Mouse (Mus musculus) hindbrain, embryonic 13.5 days (tissue): Measurements from ENCODE around the gene Slc41a3. TPM values are rescaled to one million over a fixed set of nuclear protein-coding genes. Genes with fewer than 3 reads are reported as not detected.

Experiments used
- ATAC-seq: fragments of 200-750 bp; cut with Nextera tagmentation; 2 replicates; pipeline ENCODE4 v1.8.0; 2017; ENCODE audit warnings: moderate TSS enrichment; ENCODE audit not compliant: low FRiP score
- H3K27ac ChIP-seq: fragments of 300-500 bp; sonication (generic); 2 replicates; pipeline ENCODE4 v1.5.1; 2015; ENCODE audit warnings: inconsistent platforms, mild to moderate bottlenecking, moderate library complexity
- H3K27me3 ChIP-seq: fragments of 300-500 bp; sonication (generic); 2 replicates; pipeline ENCODE4 v1.6.1; 2015; ENCODE audit warnings: mild to moderate bottlenecking, inconsistent platforms
- H3K36me3 ChIP-seq: fragments of 300-500 bp; sonication (generic); 2 replicates; pipeline ENCODE4 v1.6.1; 2015; ENCODE audit warnings: mild to moderate bottlenecking, inconsistent platforms
- H3K4me1 ChIP-seq: fragments of 300-500 bp; sonication (generic); replicated peaks from 2 replicates; pipeline ENCODE4 v1.6.1; 2015; ENCODE audit warnings: inconsistent platforms
- H3K4me2 ChIP-seq: fragments of 300-500 bp; sonication (generic); 2 replicates; pipeline ENCODE4 v1.6.1; 2015; ENCODE audit warnings: inconsistent platforms, mild to moderate bottlenecking, moderate library complexity
- H3K4me3 ChIP-seq: fragments of 300-500 bp; sonication (generic); 2 replicates; pipeline ENCODE4 v1.5.1; 2015; ENCODE audit warnings: mild to moderate bottlenecking, inconsistent platforms
- H3K9ac ChIP-seq: fragments of 300-500 bp; sonication (generic); 2 replicates; pipeline ENCODE4 v1.6.1; 2015; ENCODE audit warnings: mild to moderate bottlenecking, inconsistent platforms
- H3K9me3 ChIP-seq: fragments of 300-500 bp; sonication (generic); 2 replicates; pipeline ENCODE4 v1.6.1; 2016; ENCODE audit warnings: inconsistent platforms
- whole genome bisulfite sequencing: fragments of 180-500 bp; shearing (Covaris S2); methylation state at CpG from one replicate; pipeline ENCODE4 v1.1.7; 2015; 5-methylcytosine and 5-hydroxymethylcytosine counted together
- polyA plus RNA-seq: library from polyadenylated mRNA; unstranded; fragments of >200 nt; fragmentation: Nextera tagmentation; extraction: Ambion mirVana; gene quantifications from 2 replicates; pipeline ENCODE4 v1.2.1, GENCODE M21; 2015

The Slc41a3 gene
- polyA plus RNA-seq, 1 experiment from 2014 or later, result 5.1 TPM

DNA sequence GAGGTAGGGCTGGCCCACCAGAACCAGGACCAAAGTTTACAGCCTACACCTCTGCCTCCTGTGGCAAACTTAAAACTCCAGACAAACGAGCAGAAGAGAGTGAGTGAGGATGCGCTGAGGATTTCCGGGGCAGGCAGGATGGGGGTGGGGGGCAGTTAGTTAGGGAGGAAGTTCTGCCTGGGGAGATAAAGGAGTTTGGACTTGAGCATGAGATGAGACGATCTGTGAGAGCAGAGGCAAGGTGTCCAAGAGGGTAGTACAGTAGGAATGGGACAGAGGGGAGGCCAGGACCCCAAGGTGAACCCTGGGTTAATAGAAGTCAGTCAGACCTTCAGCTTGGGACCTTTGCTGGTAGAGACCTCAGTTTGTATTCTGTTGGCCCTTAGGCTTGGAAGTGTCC, 13.7 kb downstream of the Slc41a3 start:
- 79% methylated on average over 4 of the region's 4 CpGs for WGBS
- H3K4me3 ChIP-seq, result no peak overlapping the region
- no peak for ATAC-seq
- H3K9ac ChIP-seq, result no peak overlapping the region
- H3K27me3 ChIP-seq, result no peaks in the 10 kb centered on the region
- H3K4me1 ChIP-seq, result peaks cover 26% of the 10 kb centered on the region
- H3K27ac ChIP-seq, result no peak overlapping the region
- no peaks in the 10 kb centered on the region for H3K9me3 ChIP-seq
- H3K4me2 ChIP-seq, result no peak overlapping the region
- no peaks in the 10 kb centered on the region for H3K36me3 ChIP-seq

DNA sequence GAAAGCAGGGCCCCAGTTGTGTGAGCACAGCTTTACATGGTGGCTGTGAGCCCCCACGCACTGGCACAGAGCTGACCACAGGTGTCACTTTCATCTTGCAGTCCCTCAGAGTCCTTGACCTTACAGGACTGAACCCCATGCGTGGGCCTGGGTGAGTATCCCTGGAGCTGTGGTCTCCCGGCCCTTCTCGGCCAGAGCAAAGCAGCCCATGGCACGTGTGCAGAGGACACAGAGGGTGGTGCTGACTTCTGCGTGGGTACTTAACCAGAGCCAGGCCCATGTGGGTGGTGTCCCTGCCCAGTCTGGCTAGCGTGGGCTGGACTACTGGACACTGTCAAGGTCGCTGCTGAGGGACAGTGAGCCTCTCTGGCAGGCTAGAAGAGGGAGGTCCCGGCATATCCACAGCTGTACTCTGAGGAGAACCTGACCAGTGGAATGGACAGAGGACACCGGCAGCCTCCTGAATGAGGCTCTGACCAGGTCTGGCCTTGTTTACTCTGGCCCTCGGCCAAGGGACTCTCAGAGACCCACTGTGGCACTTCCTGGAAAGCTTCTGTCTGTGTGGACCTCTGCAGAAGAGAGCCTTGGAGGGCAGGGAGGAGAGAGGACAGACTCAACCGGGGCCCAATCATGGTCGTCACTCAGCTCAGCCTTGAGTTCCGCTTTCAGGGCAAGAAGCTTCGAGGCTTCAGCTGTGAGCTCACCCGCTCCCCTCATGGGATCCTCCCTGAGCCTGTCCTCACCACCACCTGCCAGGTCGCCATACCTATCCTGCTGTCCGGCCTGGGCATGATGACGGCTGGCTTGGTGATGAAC, 14.5 kb downstream of the Slc41a3 start:
- H3K9me3 ChIP-seq, result no peaks in the 10 kb centered on the region
- no peak overlapping the region for H3K4me2 ChIP-seq
- WGBS, result 85% methylated on average over 19 of the region's 19 CpGs
- no peak overlapping the region; the same call in 1 of the 2 replicates for H3K9ac ChIP-seq
- no peak for ATAC-seq
- no peaks in the 10 kb centered on the region for H3K36me3 ChIP-seq
- no peak overlapping the region for H3K27ac ChIP-seq
- peaks cover 26% of the 10 kb centered on the region for H3K4me1 ChIP-seq
- H3K27me3 ChIP-seq, result no peaks in the 10 kb centered on the region
- H3K4me3 ChIP-seq, result no peak overlapping the region

DNA sequence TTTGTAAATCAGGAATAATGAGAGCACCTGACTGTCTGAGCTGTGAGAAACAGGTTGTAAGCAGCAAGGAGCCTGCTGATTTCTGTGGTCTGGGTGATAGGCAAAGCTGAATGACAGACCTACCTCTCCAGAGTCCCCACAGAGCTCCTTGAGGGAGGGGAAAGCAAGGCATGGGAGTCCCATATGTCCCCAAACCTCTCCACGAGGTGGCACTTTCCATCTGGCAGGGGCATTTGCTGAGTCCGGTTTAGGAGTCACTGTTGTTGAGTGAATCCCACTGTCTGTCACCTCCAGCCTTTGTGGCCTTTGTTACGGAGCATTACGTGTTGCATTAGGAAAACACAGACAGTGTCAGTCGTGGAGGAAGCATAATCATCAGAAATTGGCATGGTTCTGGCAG, 15.4 kb downstream of the Slc41a3 start:
- ATAC-seq, result no peak
- H3K27ac ChIP-seq, result no peak overlapping the region
- no peaks in the 10 kb centered on the region for H3K27me3 ChIP-seq
- no peak overlapping the region; the same call in 1 of the 2 replicates for H3K9ac ChIP-seq
- H3K9me3 ChIP-seq, result no peaks in the 10 kb centered on the region
- no peaks in the 10 kb centered on the region for H3K36me3 ChIP-seq
- peaks cover 25% of the 10 kb centered on the region for H3K4me1 ChIP-seq
- no peak overlapping the region for H3K4me2 ChIP-seq
- no peak overlapping the region for H3K4me3 ChIP-seq
- 77% methylated on average over 5 of the region's 5 CpGs for WGBS

DNA sequence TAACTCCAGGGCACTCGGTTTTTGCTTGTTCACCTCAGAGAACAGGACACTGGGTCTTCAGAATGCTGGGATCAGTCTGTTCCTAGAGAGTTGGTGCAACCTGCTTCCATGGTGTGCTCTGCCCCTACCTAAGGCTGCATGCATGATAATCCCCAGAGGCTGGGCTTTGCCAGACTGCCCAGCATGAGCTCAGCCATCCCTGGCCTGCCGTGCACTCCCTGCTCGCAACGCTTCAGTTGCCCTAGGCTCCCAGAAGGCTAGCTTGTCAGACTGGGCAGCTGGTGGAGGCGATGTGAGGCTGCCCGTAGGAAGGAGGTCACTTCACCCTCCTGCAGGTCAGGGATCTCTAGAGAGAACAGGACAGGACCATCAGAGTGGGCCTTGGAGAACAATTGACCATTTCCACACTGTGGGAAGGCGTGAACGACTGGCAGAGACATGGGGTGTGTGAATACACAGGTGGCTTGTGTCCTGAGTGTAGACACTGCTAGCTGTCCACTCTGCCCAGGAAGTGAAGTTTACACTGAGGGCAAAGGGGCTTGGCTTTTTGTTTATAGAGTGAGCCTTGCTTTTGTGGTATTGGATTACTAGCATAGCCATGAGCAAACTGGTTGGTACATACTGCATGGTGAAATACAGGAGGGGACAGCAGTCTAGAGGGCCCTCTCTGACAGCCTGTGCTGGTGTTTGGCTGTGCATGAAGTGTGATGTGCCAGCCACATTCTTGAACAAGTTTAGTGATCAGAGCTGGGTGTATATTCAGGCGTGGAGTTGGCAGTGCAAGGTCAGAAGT, 16.5 kb downstream of the Slc41a3 start:
- H3K36me3 ChIP-seq, result no peaks in the 10 kb centered on the region
- WGBS, result 53% methylated on average over 9 of the region's 9 CpGs
- H3K4me3 ChIP-seq, result no peak overlapping the region
- H3K4me2 ChIP-seq, result no peak overlapping the region
- peaks cover 19% of the 10 kb centered on the region for H3K4me1 ChIP-seq
- H3K27ac ChIP-seq, result no peak overlapping the region
- no peaks in the 10 kb centered on the region for H3K9me3 ChIP-seq
- H3K27me3 ChIP-seq, result no peaks in the 10 kb centered on the region
- no peak for ATAC-seq
- H3K9ac ChIP-seq, result no peak overlapping the region

DNA sequence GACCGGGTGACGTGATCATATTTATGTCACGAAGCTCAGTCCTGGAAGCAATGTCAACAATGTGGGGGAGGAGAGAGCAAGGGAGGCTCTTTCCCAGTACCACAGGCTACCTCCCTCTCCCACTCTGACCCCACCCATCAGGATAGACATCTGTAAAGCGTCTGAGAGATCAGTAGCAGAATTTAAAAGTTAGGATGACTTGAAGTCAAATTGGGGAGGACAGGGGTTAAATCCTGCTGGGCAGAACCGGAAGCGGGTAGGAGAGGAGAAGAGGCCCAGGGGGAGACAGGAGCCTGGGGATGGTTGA, 17.0 kb downstream of the Slc41a3 start:
- Histone ChIP-seq H3K36me3 (no peaks in the 10 kb centered on the region; the same call in 1 of the 2 replicates), H3K27me3 (no peaks in the 10 kb centered on the region), H3K4me1 (peaks cover 19% of the 10 kb centered on the region), H3K27ac (no peak overlapping the region), H3K4me2 (no peak overlapping the region), H3K9me3 (no peaks in the 10 kb centered on the region), H3K9ac (no peak overlapping the region), H3K4me3 (no peak overlapping the region)
- ATAC-seq, result no peak
- 81% methylated on average over 6 of the region's 6 CpGs for WGBS

DNA sequence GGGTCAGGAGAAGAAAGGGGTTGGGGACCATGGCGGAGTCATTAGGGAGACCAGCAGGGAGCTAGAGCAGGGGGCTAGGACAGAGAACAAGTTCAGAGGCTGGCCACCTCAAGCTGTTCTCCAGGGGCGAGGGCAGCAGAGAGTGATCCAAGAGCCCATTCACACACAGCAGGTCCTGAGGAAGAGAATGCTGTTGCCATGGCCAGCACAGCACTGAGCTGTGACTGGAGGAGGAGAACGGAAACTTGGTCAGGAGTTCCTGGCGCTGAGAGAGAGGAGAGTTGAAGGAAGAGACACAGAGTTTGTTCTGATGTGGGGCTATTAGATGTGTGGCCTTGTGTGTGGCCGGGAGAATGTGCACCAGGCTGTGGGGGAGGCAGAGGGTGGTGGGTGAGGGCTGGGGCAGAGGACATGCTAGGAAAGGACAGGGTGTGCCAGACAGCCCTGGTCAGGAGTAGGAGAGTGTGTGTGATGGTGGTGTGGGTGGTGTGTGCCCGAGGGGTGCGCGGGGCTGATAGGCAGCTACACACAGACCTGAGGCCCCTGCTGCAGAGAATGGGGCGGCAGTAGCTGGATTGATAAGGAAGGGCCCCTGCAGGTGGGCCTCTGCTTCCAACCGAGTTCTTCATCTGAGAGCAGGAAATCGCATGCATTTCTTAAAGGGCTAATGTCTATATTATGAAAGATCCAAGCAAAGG, 18.4 kb downstream of the Slc41a3 start:
- H3K4me3 ChIP-seq, result no peak overlapping the region
- H3K4me2 ChIP-seq, result no peak overlapping the region
- 0 out of 2 replicates have a peak, but pooled peaks have one; percentile 26 for ATAC-seq

DNA sequence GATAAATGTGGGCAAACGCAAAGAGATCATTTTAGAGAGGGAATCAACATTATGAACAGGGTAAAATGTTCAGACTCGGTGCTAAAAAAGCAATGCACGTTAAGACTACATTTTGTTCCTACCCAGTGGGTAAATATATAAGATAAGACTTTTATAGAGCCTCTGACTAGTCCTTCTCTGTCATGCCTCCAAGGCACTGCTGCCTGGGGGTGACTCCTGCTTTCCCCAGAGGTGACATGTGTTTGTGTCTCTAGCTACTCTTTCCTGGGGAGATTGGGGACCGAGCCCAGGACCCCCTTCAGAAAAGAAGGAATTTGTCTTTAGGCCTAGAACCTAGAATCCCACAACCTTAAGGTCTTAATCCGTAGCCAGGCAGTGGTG, 18.9 kb downstream of the Slc41a3 start:
- Histone ChIP-seq H3K27me3 (no peaks in the 10 kb centered on the region), H3K9me3 (no peaks in the 10 kb centered on the region), H3K36me3 (no peaks in the 10 kb centered on the region; the same call in 1 of the 2 replicates), H3K4me3 (no peak overlapping the region), H3K9ac (no peak overlapping the region), H3K4me1 (peaks cover 19% of the 10 kb centered on the region), H3K27ac (no peak overlapping the region), H3K4me2 (no peak overlapping the region)
- WGBS, result 86% methylated on average over 5 of the region's 5 CpGs
- no peak for ATAC-seq

More for the DNA sequence above, 18.4 kb downstream of the Slc41a3 start:
- Histone ChIP-seq H3K9me3 (no peaks in the 10 kb centered on the region), H3K9ac (no peak overlapping the region), H3K36me3 (no peaks in the 10 kb centered on the region; the same call in 1 of the 2 replicates), H3K4me1 (peaks cover 19% of the 10 kb centered on the region), H3K27ac (no peak overlapping the region), H3K27me3 (no peaks in the 10 kb centered on the region)
- WGBS, result 52% methylated on average over 11 of the region's 11 CpGs

DNA sequence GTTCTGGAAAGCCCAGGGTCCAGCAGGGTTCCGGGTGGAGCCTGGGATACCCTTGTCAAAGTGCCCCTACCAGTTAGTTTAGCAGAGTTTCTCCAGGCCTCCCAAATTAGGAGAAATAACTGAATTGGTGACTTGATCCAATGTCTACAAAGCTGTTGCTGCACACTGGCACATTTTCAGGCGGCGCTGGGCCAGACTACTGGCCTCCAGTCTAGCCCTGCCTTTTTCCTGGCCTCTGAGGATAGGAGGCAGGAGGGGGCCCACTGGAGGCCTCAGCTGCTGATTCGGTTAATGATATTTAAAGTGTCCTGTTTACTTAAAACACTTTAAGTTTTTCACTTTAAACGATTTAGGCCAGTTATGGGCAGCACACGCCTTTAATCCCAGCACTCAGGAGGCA, 19.7 kb downstream of the Slc41a3 start:
- no peak overlapping the region for H3K4me3 ChIP-seq
- H3K27ac ChIP-seq, result no peak overlapping the region
- WGBS, result 89% methylated on average over 6 of the region's 6 CpGs
- H3K36me3 ChIP-seq, result no peaks in the 10 kb centered on the region; the same call in 1 of the 2 replicates
- no peak overlapping the region for H3K4me2 ChIP-seq
- H3K27me3 ChIP-seq, result no peaks in the 10 kb centered on the region
- no peak overlapping the region for H3K9ac ChIP-seq
- H3K4me1 ChIP-seq, result peaks cover 19% of the 10 kb centered on the region
- no peaks in the 10 kb centered on the region for H3K9me3 ChIP-seq
- ATAC-seq, result no peak

DNA sequence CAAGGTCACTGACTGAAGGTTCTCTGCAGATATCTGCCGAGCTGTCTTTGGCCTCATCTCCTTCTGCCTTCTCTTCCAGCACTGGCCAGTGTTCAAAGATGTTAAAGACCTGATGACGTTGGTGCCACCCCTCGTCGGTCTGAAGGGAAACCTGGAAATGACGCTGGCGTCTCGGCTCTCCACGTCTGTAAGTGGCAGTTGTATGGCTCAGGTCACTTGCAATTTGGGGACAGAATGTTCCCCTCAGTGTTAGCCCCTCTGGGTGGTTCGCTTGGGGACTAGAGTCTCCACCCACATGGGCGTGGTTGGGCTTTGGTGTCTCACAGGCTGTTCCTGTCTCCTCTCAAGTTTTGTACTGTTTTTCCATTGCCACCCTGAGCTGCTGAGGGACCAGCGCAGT, 20.2 kb downstream of the Slc41a3 start:
- Histone ChIP-seq H3K4me2 (no peak overlapping the region), H3K4me1 (peaks cover 15% of the 10 kb centered on the region), H3K9me3 (no peaks in the 10 kb centered on the region), H3K9ac (no peak overlapping the region), H3K4me3 (no peak overlapping the region), H3K36me3 (no peaks in the 10 kb centered on the region; the same call in 1 of the 2 replicates), H3K27ac (no peak overlapping the region), H3K27me3 (no peaks in the 10 kb centered on the region)
- 84% methylated on average over 11 of the region's 11 CpGs for WGBS
- ATAC-seq, result no peak

DNA sequence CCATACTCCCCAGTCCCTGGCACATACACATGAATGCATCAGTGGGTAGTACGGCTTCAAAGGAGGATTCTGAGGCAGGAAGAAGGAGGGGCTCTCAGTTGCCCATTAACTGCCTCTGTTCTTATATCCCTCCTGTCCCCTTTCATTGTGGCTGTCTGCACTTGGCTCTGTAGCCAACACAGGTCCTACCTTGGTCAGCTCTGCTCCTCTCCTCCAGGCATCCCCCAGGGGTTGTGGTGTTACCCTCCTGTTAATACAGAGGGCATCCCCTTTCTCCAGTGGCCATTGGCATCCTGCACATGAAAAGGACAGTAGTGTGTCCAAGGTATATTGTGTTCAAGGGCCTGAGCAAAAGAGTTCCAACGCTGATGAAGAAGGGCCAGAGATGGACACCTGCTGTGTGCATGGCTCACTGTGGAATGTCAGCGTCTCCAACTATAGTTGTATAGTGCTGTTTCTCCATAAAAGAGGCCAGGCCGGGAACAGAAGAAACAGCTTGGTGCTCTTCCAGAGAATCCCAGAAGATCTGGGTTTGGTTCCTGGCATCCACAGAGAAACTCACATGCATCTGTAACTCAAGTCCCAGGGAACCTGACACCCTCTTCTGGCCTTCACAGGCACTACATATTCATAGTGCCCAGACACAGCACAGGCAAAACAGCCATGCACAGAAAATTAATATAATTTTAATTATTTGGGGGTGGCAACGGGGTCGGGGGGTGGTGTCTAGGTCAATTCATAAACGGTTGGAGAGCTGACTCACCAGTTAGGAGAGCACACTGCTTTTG, 20.9 kb downstream of the Slc41a3 start:
- no peaks in the 10 kb centered on the region; the same call in 1 of the 2 replicates for H3K36me3 ChIP-seq
- H3K4me1 ChIP-seq, result peaks cover 15% of the 10 kb centered on the region
- WGBS, result 77% methylated on average over 7 of the region's 7 CpGs
- no peaks in the 10 kb centered on the region for H3K27me3 ChIP-seq
- H3K27ac ChIP-seq, result no peak overlapping the region
- H3K4me2 ChIP-seq, result no peak overlapping the region
- ATAC-seq, result no peak
- no peak overlapping the region for H3K4me3 ChIP-seq
- H3K9ac ChIP-seq, result no peak overlapping the region
- no peaks in the 10 kb centered on the region for H3K9me3 ChIP-seq

DNA sequence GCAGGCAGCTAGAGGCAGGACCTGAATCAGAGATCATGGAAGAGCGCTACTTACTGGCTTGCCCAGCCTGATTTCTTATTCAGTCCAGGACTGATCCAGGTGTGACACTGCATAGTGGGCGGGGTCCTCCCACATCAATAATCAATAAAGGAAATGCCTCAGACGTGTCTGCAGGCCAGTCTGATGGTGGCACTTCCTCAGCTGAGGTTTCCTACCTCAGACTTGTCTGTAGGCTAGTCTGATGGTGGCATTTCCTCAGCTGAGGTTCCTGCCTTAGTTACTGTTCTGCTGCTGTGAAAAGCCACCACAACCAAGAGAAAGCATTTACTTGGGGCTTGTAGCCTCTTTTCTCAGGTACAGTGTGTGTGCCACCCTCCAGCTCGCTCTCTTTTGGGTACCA, 23.0 kb downstream of the Slc41a3 start:
- Histone ChIP-seq H3K9ac (no peak overlapping the region), H3K27me3 (no peaks in the 10 kb centered on the region)
- 88% methylated on average over 4 of the region's 4 CpGs for WGBS

More for the DNA sequence above, 23.0 kb downstream of the Slc41a3 start:
- Histone ChIP-seq H3K4me3 (no peak overlapping the region), H3K4me2 (no peak overlapping the region), H3K27ac (no peak overlapping the region), H3K9me3 (no peaks in the 10 kb centered on the region), H3K4me1 (peaks cover 6% of the 10 kb centered on the region), H3K36me3 (no peaks in the 10 kb centered on the region; the same call in 1 of the 2 replicates)
- ATAC-seq, result no peak
